Mouse (Mus musculus) retina, adult 2 months (tissue): Measurements from ENCODE around the gene Carnmt1.

Experiments
- DNase-seq: peaks from one replicate; pipeline ENCODE4 v3.0.0-alpha.2; 2012; ENCODE audit warnings: low read depth, low spot score

The Carnmt1 gene

GRCm38 (mm10) chr19:18654330-18654729, 16.2 kb upstream of the Carnmt1 start:
- no peak for DNase-seq

- no peak for DNase-seq
Measured at GRCm38 (mm10) chr19:18654984-18655383, 15.6 kb upstream of the Carnmt1 start.

- DNase-seq = no peak
Measured at GRCm38 (mm10) chr19:18655999-18656398, 14.6 kb upstream of the Carnmt1 start.

- DNase-seq = no peak
Measured at GRCm38 (mm10) chr19:18658473-18658872, 12.1 kb upstream of the Carnmt1 start.

- DNase-seq = no peak
Measured at GRCm38 (mm10) chr19:18659349-18659748, 11.2 kb upstream of the Carnmt1 start.

GRCm38 (mm10) chr19:18660466-18660865, 10.1 kb upstream of the Carnmt1 start:
- DNase-seq = no peak

GRCm38 (mm10) chr19:18661683-18662082, 8.9 kb upstream of the Carnmt1 start:
- DNase-seq = no peak

GRCm38 (mm10) chr19:18663904-18664303, 6.7 kb upstream of the Carnmt1 start:
- no peak for DNase-seq

- no peak for DNase-seq
Measured at GRCm38 (mm10) chr19:18666966-18667365, 3.6 kb upstream of the Carnmt1 start.

- DNase-seq = no peak
Measured at GRCm38 (mm10) chr19:18669551-18669950, 1.0 kb upstream of the Carnmt1 start.

GRCm38 (mm10) chr19:18671056-18671741, 635 bp downstream of the Carnmt1 start:
- DNase-seq = no peak

GRCm38 (mm10) chr19:18672498-18672897, 1.9 kb downstream of the Carnmt1 start:
- no peak for DNase-seq

- no peak for DNase-seq
Measured at GRCm38 (mm10) chr19:18673116-18673515, 2.6 kb downstream of the Carnmt1 start.

GRCm38 (mm10) chr19:18682142-18682541, 11.6 kb downstream of the Carnmt1 start:
- DNase-seq = no peak

GRCm38 (mm10) chr19:18687556-18687955, 17.0 kb downstream of the Carnmt1 start:
- DNase-seq = no peak

GRCm38 (mm10) chr19:18692176-18692575, 21.6 kb downstream of the Carnmt1 start:
- no peak for DNase-seq

- no peak for DNase-seq
Measured at GRCm38 (mm10) chr19:18692768-18693167, 22.2 kb downstream of the Carnmt1 start.

GRCm38 (mm10) chr19:18695116-18695515, 24.6 kb downstream of the Carnmt1 start:
- DNase-seq = no peak

- DNase-seq = no peak
Measured at GRCm38 (mm10) chr19:18695552-18695951, 25.0 kb downstream of the Carnmt1 start.

- DNase-seq = no peak
Measured at GRCm38 (mm10) chr19:18708101-18708500, 37.5 kb downstream of the Carnmt1 start.

- no peak for DNase-seq
Measured at GRCm38 (mm10) chr19:18710903-18711302, 40.3 kb downstream of the Carnmt1 start.

- DNase-seq = no peak
Measured at GRCm38 (mm10) chr19:18711589-18711988, 41.0 kb downstream of the Carnmt1 start.

- no peak for DNase-seq
Measured at GRCm38 (mm10) chr19:18712153-18712865, 41.7 kb downstream of the Carnmt1 start.
